Mouse (Mus musculus) E14TG2a.4 (cell line): ENCODE data around the gene Aldh5a1.

ENCODE experiments used
- CTCF ChIP-seq: conservative IDR thresholded peaks from 2 replicates; pipeline ENCODE4 v1.5.1; 2014; ENCODE audit warnings: low read length
- NANOG ChIP-seq: IDR thresholded peaks from 2 replicates; pipeline ENCODE4 v1.6.1; 2014; ENCODE audit warnings: borderline replicate concordance, low read length, mixed read lengths
- POU5F1 ChIP-seq: IDR thresholded peaks from 2 replicates; pipeline ENCODE4 v1.6.1; 2014; ENCODE audit warnings: low read length, borderline replicate concordance

- no peak for TF ChIP-seq CTCF
- TF ChIP-seq POU5F1: no peak
- no peak for TF ChIP-seq NANOG
Observed at GRCm38 (mm10) chr13:24866430-24867402, 70.7 kb downstream of the Aldh5a1 start.
